8 mouse cellular contexts compared by ENCODE assay signal in genomic region chr7:55968258-55968901, GRCm38 (mm10). TPM values are rescaled to one million over a fixed set of nuclear protein-coding genes. Genes with fewer than 3 reads are reported as not detected.
DNase-seq lines count a peak whose midpoint lies in the region; ATAC-seq and TF ChIP-seq lines count a peak whose summit lies in the region.

No protein-coding gene starts in this region.

- no peaks in the 10 kb centered on the region for H3K79me2 ChIP-seq in myocyte (ENCODE audit: control insufficient read depth, insufficient read depth)

- no peak overlapping the region for H3ac ChIP-seq in myocyte (ENCODE audit: control insufficient read depth, insufficient read length)

- ATAC-seq in heart, embryonic 16.5 days (replicated peaks; ENCODE audit: extremely low read depth, insufficient read depth, low FRiP score), result no peak; the same call in 1 of the 2 replicates
- peak; percentile 71; the same call in 1 of the 2 replicates for ATAC-seq in liver, embryonic 11.5 days (replicated peaks; ENCODE audit: low FRiP score)

- H3K27ac ChIP-seq in brown adipose tissue, adult 24 weeks (replicated peaks; ENCODE audit: low read depth, low read length), result peak overlapping the region; percentile 45
- no peak overlapping the region for H3K27ac ChIP-seq in heart, embryonic 16.5 days (ENCODE audit: low read length)
- 0 out of 2 replicates have a peak overlapping the region, but pooled peaks have one; percentile 3 for H3K27ac ChIP-seq in liver, embryonic 11.5 days (ENCODE audit: low read depth, low read length)

- H3K9ac ChIP-seq in heart, embryonic 16.5 days (ENCODE audit: low read length), result peak overlapping the region; percentile 30; the same call in 1 of the 2 replicates
- H3K9ac ChIP-seq in liver, embryonic 11.5 days (ENCODE audit: low read depth, low read length), result peak overlapping the region; percentile 60

- H3K4me1 ChIP-seq in brown adipose tissue, adult 24 weeks (ENCODE audit: control insufficient read depth, insufficient read depth, insufficient read length, low read length), result no peaks in the 10 kb centered on the region
- no peaks in the 10 kb centered on the region; the same call in 1 of the 2 replicates for H3K4me1 ChIP-seq in heart, embryonic 16.5 days (ENCODE audit: control insufficient read depth, insufficient read depth, low read length)
- no peaks in the 10 kb centered on the region; the same call in 1 of the 2 replicates for H3K4me1 ChIP-seq in liver, embryonic 11.5 days (replicated peaks; ENCODE audit: control insufficient read depth, insufficient read depth, low read length)

- peak; percentile 27 for TF ChIP-seq POLR2A in myocyte (IDR thresholded peaks at IDR 0.05; ENCODE audit: insufficient read length, low read depth)

- peak overlapping the region; percentile 58 for H3K4me3 ChIP-seq in brown adipose tissue, adult 24 weeks (ENCODE audit: insufficient read depth, low read depth, low read length)
- H3K4me3 ChIP-seq in heart, embryonic 16.5 days (ENCODE audit: low read length), result peak overlapping the region; percentile 44
- peak overlapping the region; percentile 34 for H3K4me3 ChIP-seq in liver, embryonic 11.5 days (ENCODE audit: low read depth, low read length)
- H3K4me3 ChIP-seq in myocyte, result no peak overlapping the region

- peak; percentile 6 for DNase-seq in ovary, postnatal 36 days (ENCODE audit: low spot score)
- DNase-seq in ovary, adult 18-20 months (ENCODE audit: low spot score), result no peak
- peak; percentile 41 for DNase-seq in liver, embryonic 11.5 days (ENCODE audit: low spot score)
- peak; percentile 26 to 29 for DNase-seq in thymus, postnatal 36 days
- no peak for DNase-seq in retina, postnatal 1 day

- peak overlapping the region; percentile 66 for H3K4me2 ChIP-seq in heart, embryonic 16.5 days (ENCODE audit: low read depth, low read length)
- H3K4me2 ChIP-seq in liver, embryonic 11.5 days, result peak overlapping the region; percentile 62
- H3K4me2 ChIP-seq in myocyte (ENCODE audit: low read depth), result peak overlapping the region; percentile 58

- H3K9me3 ChIP-seq in heart, embryonic 16.5 days (replicated peaks; ENCODE audit: control insufficient read depth, low read length), result no peaks in the 10 kb centered on the region
- H3K9me3 ChIP-seq in liver, embryonic 11.5 days (ENCODE audit: control insufficient read depth, low read length), result no peaks in the 10 kb centered on the region

- H3K27me3 ChIP-seq in heart, embryonic 16.5 days (ENCODE audit: control insufficient read depth, insufficient read depth, low read length), result no peaks in the 10 kb centered on the region
- no peaks in the 10 kb centered on the region for H3K27me3 ChIP-seq in liver, embryonic 11.5 days (replicated peaks; ENCODE audit: control insufficient read depth, insufficient read depth, low read length)
- H3K27me3 ChIP-seq in myocyte (ENCODE audit: control insufficient read depth, insufficient read depth, insufficient read length), result no peaks in the 10 kb centered on the region

- 33% methylated on average over 16 of the region's 16 CpGs for WGBS in heart, embryonic 16.5 days
- 24% methylated on average over 16 of the region's 16 CpGs for WGBS in liver, embryonic 11.5 days

- no peaks in the 10 kb centered on the region for H3K36me3 ChIP-seq in heart, embryonic 16.5 days (ENCODE audit: control insufficient read depth, insufficient read depth)
- H3K36me3 ChIP-seq in liver, embryonic 11.5 days (ENCODE audit: control insufficient read depth, insufficient read depth, low read length), result no peaks in the 10 kb centered on the region
- H3K36me3 ChIP-seq in myocyte (ENCODE audit: control insufficient read depth, insufficient read depth), result no peaks in the 10 kb centered on the region

TF ChIP-seq in myocyte, 11 proteins besides CTCF, POLR2A, EP300 and RAD21:
- no peak for TF ChIP-seq MYOG (IDR thresholded peaks at IDR 0.05; ENCODE audit: control insufficient read depth in 1 of 3, insufficient read depth in 1 of 3, insufficient read length in 2 of 3, low read depth in 2 of 3)
- TF ChIP-seq POLR2AphosphoS2 (IDR thresholded peaks at IDR 0.05; ENCODE audit: insufficient read length, low read depth), result no peak
- TF ChIP-seq MYOD1 (IDR thresholded peaks at IDR 0.05; ENCODE audit: control insufficient read depth in 1 of 3, insufficient read length in 2 of 3, low read depth in 2 of 3), result no peak
- no peak for TF ChIP-seq CEBPB (IDR thresholded peaks at IDR 0.05; ENCODE audit: insufficient read depth, poor library complexity, severe bottlenecking)
- no peak for TF ChIP-seq TCF3 (IDR thresholded peaks at IDR 0.05; ENCODE audit: insufficient read length, low read depth)
- TF ChIP-seq TCF12 (IDR thresholded peaks at IDR 0.05; ENCODE audit: insufficient read depth, poor library complexity, severe bottlenecking), result no peak
- no peak for TF ChIP-seq REST (IDR thresholded peaks at IDR 0.05; ENCODE audit: insufficient read depth, insufficient read length)
- TF ChIP-seq SRF (IDR thresholded peaks at IDR 0.05; ENCODE audit: control insufficient read depth, insufficient read length, low read depth), result no peak
- no peak for TF ChIP-seq MAX (IDR thresholded peaks at IDR 0.05; ENCODE audit: low read depth)
- no peak for TF ChIP-seq E2F4 (IDR thresholded peaks at IDR 0.05; ENCODE audit: insufficient read depth)
- no peak for TF ChIP-seq USF1 (IDR thresholded peaks at IDR 0.05; ENCODE audit: low read depth)

RNA-seq across cellular contexts. Expression of gene Nipa2, which starts 6.1 kb away (rescaled TPM):
- polyA plus RNA-seq in brown adipose tissue, adult 24 weeks (2012; ENCODE audit: insufficient read depth, insufficient read length, missing spikeins), result 19.3 and 20.0 TPM in 2 replicates
- polyA plus RNA-seq in heart, embryonic 16.5 days (2015; fragmentation: Nextera tagmentation; extraction: Ambion mirVana), result 31.9 and 33.8 TPM in 2 replicates
- polyA plus RNA-seq in liver, embryonic 11.5 days (2014; fragmentation: Nextera tagmentation; extraction: Ambion mirVana), result 42.2 and 44.6 TPM in 2 replicates
- polyA plus RNA-seq in myocyte (2012; fragmentation: generic; extraction: Trizol), result 14.5 TPM

RNA-seq across cellular contexts. Expression of gene Nipa1, which starts 51.4 kb away (rescaled TPM):
- polyA plus RNA-seq in brown adipose tissue, adult 24 weeks (2012; ENCODE audit: insufficient read depth, insufficient read length, missing spikeins), result 3.6 and 5.5 TPM in 2 replicates
- 3.5 and 4.4 TPM in 2 replicates for polyA plus RNA-seq in heart, embryonic 16.5 days (2015; fragmentation: Nextera tagmentation; extraction: Ambion mirVana)
- polyA plus RNA-seq in liver, embryonic 11.5 days (2014; fragmentation: Nextera tagmentation; extraction: Ambion mirVana), result 14.5 and 16.2 TPM in 2 replicates
- 2.2 TPM for polyA plus RNA-seq in myocyte (2012; fragmentation: generic; extraction: Trizol)

Comparison
In these comparisons a context has a peak if more than half of its experiments do, and no peak if none do; other contexts are left out.
1. DNase-seq: peak in ovary, postnatal 36 days (single experiment), liver, embryonic 11.5 days (single experiment) and thymus, postnatal 36 days (2 of 2); none in ovary, adult 18-20 months (single experiment) and retina, postnatal 1 day (single experiment).
2. Peak in every context shown above with its lines, with median percentiles within 50 percentile points of each other: H3K4me2 ChIP-seq.